Comparison of ENCODE assay signal across 8 mouse cellular contexts in genomic region chr8:128491126-128492067, GRCm38 (mm10).
DNase-seq lines count a peak whose midpoint lies in the region; ATAC-seq and TF ChIP-seq lines count a peak whose summit lies in the region.

No protein-coding gene starts in this region.

- no peak overlapping the region for H3K9ac ChIP-seq in heart, adult 2 months (ENCODE audit: low read depth, low read length)
- H3K9ac ChIP-seq in intestine, postnatal 0 days (ENCODE audit: low read depth, low read length): no peak overlapping the region
- H3K9ac ChIP-seq in limb, embryonic 14.5 days (ENCODE audit: low read depth, low read length, severe bottlenecking): no peak overlapping the region
- H3K9ac ChIP-seq in midbrain, embryonic 16.5 days (ENCODE audit: low read depth, low read length): no peak overlapping the region

- no peak overlapping the region for H3K4me3 ChIP-seq in heart, adult 2 months
- H3K4me3 ChIP-seq in intestine, postnatal 0 days (ENCODE audit: low read depth, low read length): no peak overlapping the region
- H3K4me3 ChIP-seq in limb, embryonic 14.5 days (replicated peaks; ENCODE audit: low read length): no peak overlapping the region
- no peak overlapping the region for H3K4me3 ChIP-seq in midbrain, embryonic 16.5 days (ENCODE audit: low read depth, low read length)

- intact Hi-C loops in heart, adult 2 months (cut with DNase I): loop anchor here (2.0 to 10.0 kb wide), 6 partner anchors 63 to 1301 kb away; no protein-coding TSS in a partner anchor

- TF ChIP-seq POLR2A in heart, adult 2 months (IDR thresholded peaks at IDR 0.05; ENCODE audit: insufficient read depth, low read depth, low read length): no peak; the same call in 1 of the 2 replicates
- TF ChIP-seq POLR2A in limb, embryonic 14.5 days (IDR thresholded peaks at IDR 0.05; ENCODE audit: borderline replicate concordance, extremely low read depth, insufficient read depth, insufficient read length): no peak

- no peaks in the 10 kb centered on the region for H3K27me3 ChIP-seq in heart, adult 2 months (ENCODE audit: control insufficient read depth, insufficient read depth, low read length)
- H3K27me3 ChIP-seq in intestine, postnatal 0 days (replicated peaks; ENCODE audit: control insufficient read depth, insufficient read depth, low read length): no peaks in the 10 kb centered on the region
- H3K27me3 ChIP-seq in limb, embryonic 14.5 days (ENCODE audit: control insufficient read depth, insufficient read depth, low read length): no peaks in the 10 kb centered on the region
- no peaks in the 10 kb centered on the region for H3K27me3 ChIP-seq in midbrain, embryonic 16.5 days (ENCODE audit: control insufficient read depth, insufficient read depth, low read depth, low read length)

- TF ChIP-seq EP300 in heart, adult 2 months (IDR thresholded peaks at IDR 0.05; ENCODE audit: insufficient read depth, low read depth, low read length): no peak

- no peak overlapping the region for H3K4me2 ChIP-seq in intestine, postnatal 0 days (replicated peaks; ENCODE audit: low read depth)
- no peak overlapping the region for H3K4me2 ChIP-seq in limb, embryonic 14.5 days (replicated peaks; ENCODE audit: low read depth, low read length, severe bottlenecking)
- no peak overlapping the region for H3K4me2 ChIP-seq in midbrain, embryonic 16.5 days (ENCODE audit: low read length)

- peaks cover 13% of the 10 kb centered on the region for H3K4me1 ChIP-seq in heart, adult 2 months (ENCODE audit: control insufficient read depth, insufficient read depth, low read length)
- H3K4me1 ChIP-seq in intestine, postnatal 0 days (replicated peaks; ENCODE audit: control insufficient read depth, insufficient read depth, low read length): peaks cover 4% of the 10 kb centered on the region; the same call in 1 of the 2 replicates
- 0 out of 2 replicates have a peak, but pooled peaks cover 3% of the 10 kb centered on the region for H3K4me1 ChIP-seq in limb, embryonic 14.5 days (ENCODE audit: control insufficient read depth, insufficient read depth, low read length)
- peaks cover 2% of the 10 kb centered on the region; the same call in 1 of the 2 replicates for H3K4me1 ChIP-seq in midbrain, embryonic 16.5 days (ENCODE audit: control insufficient read depth, insufficient read depth, low read length)

- H3K36me3 ChIP-seq in heart, adult 2 months (ENCODE audit: control insufficient read depth, insufficient read depth, low read length): peaks cover 65% of the 10 kb centered on the region
- peaks cover 11% of the 10 kb centered on the region; the same call in 1 of the 2 replicates for H3K36me3 ChIP-seq in intestine, postnatal 0 days (ENCODE audit: control insufficient read depth, insufficient read depth)
- no peaks in the 10 kb centered on the region; the same call in none of the 2 replicates for H3K36me3 ChIP-seq in limb, embryonic 14.5 days (ENCODE audit: control insufficient read depth, insufficient read depth, low read length)
- H3K36me3 ChIP-seq in midbrain, embryonic 16.5 days (ENCODE audit: control insufficient read depth, insufficient read depth, low read length): no peaks in the 10 kb centered on the region; the same call in none of the 2 replicates

- H3K9me3 ChIP-seq in intestine, postnatal 0 days (ENCODE audit: control insufficient read depth): no peaks in the 10 kb centered on the region
- H3K9me3 ChIP-seq in limb, embryonic 14.5 days (ENCODE audit: control insufficient read depth, low read length): no peaks in the 10 kb centered on the region
- H3K9me3 ChIP-seq in midbrain, embryonic 16.5 days (replicated peaks; ENCODE audit: control insufficient read depth, low read length, poor library complexity, severe bottlenecking): no peaks in the 10 kb centered on the region

- 33% methylated on average over 5 of the region's 5 CpGs for WGBS in heart, adult 2 months
- 42% methylated on average over 5 of the region's 5 CpGs for WGBS in intestine, postnatal 0 days
- 43% methylated on average over 5 of the region's 5 CpGs for WGBS in limb, embryonic 14.5 days
- WGBS in midbrain, embryonic 16.5 days: 51% methylated on average over 5 of the region's 5 CpGs

- peak overlapping the region; percentile 13 for H3K27ac ChIP-seq in heart, adult 2 months
- no peak overlapping the region for H3K27ac ChIP-seq in intestine, postnatal 0 days (ENCODE audit: low read depth, low read length)
- H3K27ac ChIP-seq in limb, embryonic 14.5 days (replicated peaks; ENCODE audit: low read depth, low read length): no peak overlapping the region
- no peak overlapping the region for H3K27ac ChIP-seq in midbrain, embryonic 16.5 days (ENCODE audit: low read length)

- peak; percentile 78 for TF ChIP-seq CTCF in heart, adult 2 months (IDR thresholded peaks at IDR 0.05)
- peak; percentile 92 for TF ChIP-seq CTCF in intestine, postnatal 0 days (IDR thresholded peaks at IDR 0.05; ENCODE audit: low read depth)

- no peaks in the 10 kb centered on the region for H3K79me2 ChIP-seq in heart, adult 2 months (replicated peaks; ENCODE audit: control insufficient read depth, insufficient read depth, low read length)

- peak; percentile 64 for ATAC-seq in activated CD4-positive, CD25-positive, alpha-beta regulatory T cell, adult 4 months
- ATAC-seq in intestine, postnatal 0 days: peak; percentile 69
- peak; percentile 72; the same call in 1 of the 2 replicates for ATAC-seq in limb, embryonic 14.5 days (ENCODE audit: low FRiP score, low read depth)
- ATAC-seq in midbrain, embryonic 16.5 days: peak; percentile 82; the same call in 1 of the 2 replicates

- peak; percentile 75 for DNase-seq in CD4-positive helper T cell, adult 2 months (ENCODE audit: low read depth, low spot score)
- peak; percentile 61 for DNase-seq in embryo, embryonic 11.5 days (ENCODE audit: low read depth, low spot score)
- DNase-seq in heart, adult 2 months: peak in 1 of 2 experiments; percentile 54
- DNase-seq in limb, embryonic 14.5 days (ENCODE audit: low spot score): peak; percentile 90
- peak; percentile 38 for DNase-seq in testis, postnatal 14 days (ENCODE audit: low spot score)
